Mouse (Mus musculus): ENCODE measurements around the gene Ak1. TPM values are rescaled to one million over a fixed set of nuclear protein-coding genes. Genes with fewer than 3 reads are reported as not detected.

The Ak1 gene
- polyA plus RNA-seq, 1 experiment from 2014 or later = 99.0 TPM

DNA sequence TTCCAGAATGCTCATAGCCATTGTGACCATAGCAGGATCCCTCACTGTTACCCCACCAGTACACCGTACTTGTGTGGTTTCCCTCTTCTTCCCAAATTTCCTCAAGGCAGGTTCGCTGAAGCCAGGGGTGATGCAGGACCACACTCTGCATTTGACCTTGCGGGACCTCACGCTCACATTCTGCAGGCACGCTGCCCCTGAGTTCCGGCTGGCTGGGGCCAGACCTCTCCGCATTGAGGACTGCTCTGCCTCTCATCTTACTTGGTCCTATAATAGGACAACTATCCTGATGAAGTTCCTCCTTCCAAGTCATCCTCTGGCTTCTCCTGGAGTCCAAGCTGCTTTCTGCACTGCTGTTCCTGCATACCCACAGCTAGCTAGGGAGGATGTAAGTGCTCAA, 15.1 kb downstream of the Ak1 start:
- no peak for DNase-seq (ENCODE audit: low read depth, low spot score)
- ATAC-seq = no peak
- in situ Hi-C loops (cut with MboI; ENCODE audit: low pct_unique_long_range_greater_than_20kb) = no loop called here
- POLR2A ChIA-PET = interaction anchor here (0.9 kb wide), 1 partner anchor 10 kb away, joined by 6 read pairs; the partner anchor contains the start of gene Eng
- no peaks in the 10 kb centered on the region for H3K27me3 ChIP-seq
- TF ChIP-seq CTCF (IDR thresholded peaks at IDR 0.05) = no peak
- CTCF ChIA-PET = interaction anchor here (4.9 kb wide), 1 partner anchor 53 kb away, joined by 20 read pairs; no protein-coding TSS in a partner anchor

DNA sequence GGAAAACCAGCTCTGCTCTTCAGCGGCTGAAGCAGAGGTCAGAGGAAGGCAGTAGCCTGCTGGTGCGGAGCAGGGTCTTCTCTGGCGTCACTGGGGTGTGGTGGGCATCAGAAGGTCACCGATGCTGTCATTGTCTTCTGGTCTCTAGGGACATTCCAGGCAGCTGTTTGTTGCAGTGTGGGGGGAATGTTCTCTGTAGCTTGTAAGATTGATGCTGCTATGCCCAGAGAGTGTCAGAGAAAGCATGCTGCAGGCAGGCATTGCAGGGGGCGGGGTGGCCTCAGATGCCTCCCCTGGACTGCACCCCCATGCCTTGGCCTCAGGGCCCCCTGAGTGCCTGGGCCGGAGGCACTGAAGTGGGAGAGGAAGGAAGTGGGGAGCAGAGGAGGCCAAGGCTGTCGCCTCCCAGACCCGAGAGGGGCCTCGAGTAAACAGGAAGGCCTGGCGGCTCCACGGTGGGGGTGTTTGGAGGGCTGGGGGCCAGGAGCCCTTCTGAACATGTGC, 16.3 kb downstream of the Ak1 start:
- DNase-seq (ENCODE audit: low read depth, low spot score) (no peak), ATAC-seq (no peak)
- CTCF ChIA-PET = interaction anchor here (4.9 kb wide), 1 partner anchor 51 kb away, joined by 20 read pairs; no protein-coding TSS in a partner anchor
- TF ChIP-seq CTCF (IDR thresholded peaks at IDR 0.05) = no peak
- POLR2A ChIA-PET = interaction anchor here (0.8 to 0.9 kb wide), 2 partner anchors 9 to 47 kb away, joined by 5 to 6 read pairs; partner anchors contain the start of gene Eng
- in situ Hi-C loops (cut with MboI; ENCODE audit: low pct_unique_long_range_greater_than_20kb) = no loop called here
- H3K27me3 ChIP-seq = no peaks in the 10 kb centered on the region

- DNase-seq (ENCODE audit: low read depth, low spot score) = no peak
- in situ Hi-C loops (cut with MboI; ENCODE audit: low pct_unique_long_range_greater_than_20kb) = no loop called here
- ChIA-PET POLR2A (no interaction called here), CTCF (interaction anchor here (1.8 kb wide), 1 partner anchor 50 kb away, joined by 7 read pairs; no protein-coding TSS in a partner anchor)
- H3K27me3 ChIP-seq = no peaks in the 10 kb centered on the region
- ATAC-seq = no peak
- TF ChIP-seq CTCF (IDR thresholded peaks at IDR 0.05) = no peak
These were observed 18.1 kb downstream of the Ak1 start for GRCm38 (mm10) chr2:32639632-32640031.

DNA sequence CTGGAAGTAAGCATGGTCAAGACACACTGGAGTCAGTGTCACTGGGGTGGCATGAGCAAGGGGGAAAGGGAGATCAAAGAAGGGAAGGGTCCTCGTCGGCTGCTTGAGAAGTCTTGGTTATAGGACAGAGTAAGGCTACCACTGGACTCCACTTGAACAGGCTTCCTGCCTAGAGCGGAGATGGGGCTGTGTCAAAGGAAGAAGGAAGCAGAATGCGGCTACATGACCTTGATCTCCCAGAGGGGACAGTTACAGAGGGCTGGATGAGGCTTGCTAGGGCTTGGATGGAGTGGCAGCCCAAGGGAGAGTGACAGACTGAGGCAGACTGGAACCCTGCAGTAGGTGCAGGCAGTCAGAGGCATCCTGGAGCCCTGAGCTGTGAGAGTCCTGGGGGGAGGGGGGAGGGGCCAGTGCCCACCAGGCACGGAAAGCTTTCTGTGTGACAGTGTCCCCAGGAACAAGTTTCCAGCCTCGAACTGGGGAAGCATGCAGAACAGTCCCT, 19.0 kb downstream of the Ak1 start:
- POLR2A ChIA-PET = no interaction called here
- H3K27me3 ChIP-seq = no peaks in the 10 kb centered on the region
- DNase-seq (ENCODE audit: low read depth, low spot score) = no peak
- no peak for TF ChIP-seq CTCF (IDR thresholded peaks at IDR 0.05)
- CTCF ChIA-PET = interaction anchor here (1.8 kb wide), 1 partner anchor 49 kb away, joined by 7 read pairs; no protein-coding TSS in a partner anchor
- in situ Hi-C loops (cut with MboI; ENCODE audit: low pct_unique_long_range_greater_than_20kb) = no loop called here
- ATAC-seq = no peak

GRCm38 (mm10) chr2:32641810-32642209, 20.3 kb downstream of the Ak1 start:
- ATAC-seq (no peak), DNase-seq (ENCODE audit: low read depth, low spot score) (no peak)
- TF ChIP-seq CTCF (IDR thresholded peaks at IDR 0.05) = no peak
- ChIA-PET CTCF (no interaction called here), POLR2A (no interaction called here)
- no peaks in the 10 kb centered on the region for H3K27me3 ChIP-seq
- in situ Hi-C loops (cut with MboI; ENCODE audit: low pct_unique_long_range_greater_than_20kb) = no loop called here

- POLR2A ChIA-PET = no interaction called here
- no peak for ATAC-seq
- no peaks in the 10 kb centered on the region for H3K27me3 ChIP-seq
- CTCF ChIA-PET = interaction anchor here (1.1 kb wide), 1 partner anchor 42 kb away, joined by 3 read pairs; no protein-coding TSS in a partner anchor
- no peak for TF ChIP-seq CTCF (IDR thresholded peaks at IDR 0.05)
- in situ Hi-C loops (cut with MboI; ENCODE audit: low pct_unique_long_range_greater_than_20kb) = no loop called here
- no peak for DNase-seq (ENCODE audit: low read depth, low spot score)
These were observed 21.3 kb downstream of the Ak1 start for GRCm38 (mm10) chr2:32642813-32643212.

DNA sequence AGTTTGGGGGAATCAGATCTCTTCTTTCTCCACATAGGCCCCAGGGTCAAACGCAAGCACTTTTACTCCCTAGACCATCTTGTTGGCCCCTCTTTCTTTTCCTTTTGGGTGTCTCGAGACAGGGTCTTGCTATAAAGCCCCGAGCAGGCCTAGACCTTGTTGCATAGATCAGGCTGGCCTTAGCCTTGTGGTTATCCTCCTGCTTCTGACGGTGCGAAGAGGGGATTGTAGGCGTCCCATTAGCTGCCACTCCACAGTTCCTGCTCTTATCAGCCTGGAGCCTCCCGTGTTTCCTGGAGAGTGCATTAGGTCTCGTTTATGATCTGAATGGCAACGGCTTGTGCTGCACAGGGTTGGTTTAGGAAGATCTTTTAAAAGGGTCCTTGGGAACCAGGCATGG, 22.5 kb downstream of the Ak1 start:
- in situ Hi-C loops (cut with MboI; ENCODE audit: low pct_unique_long_range_greater_than_20kb) = no loop called here
- CTCF ChIA-PET = interaction anchor here (0.7 kb wide), 1 partner anchor 45 kb away, joined by 3 read pairs; no protein-coding TSS in a partner anchor

DNA sequence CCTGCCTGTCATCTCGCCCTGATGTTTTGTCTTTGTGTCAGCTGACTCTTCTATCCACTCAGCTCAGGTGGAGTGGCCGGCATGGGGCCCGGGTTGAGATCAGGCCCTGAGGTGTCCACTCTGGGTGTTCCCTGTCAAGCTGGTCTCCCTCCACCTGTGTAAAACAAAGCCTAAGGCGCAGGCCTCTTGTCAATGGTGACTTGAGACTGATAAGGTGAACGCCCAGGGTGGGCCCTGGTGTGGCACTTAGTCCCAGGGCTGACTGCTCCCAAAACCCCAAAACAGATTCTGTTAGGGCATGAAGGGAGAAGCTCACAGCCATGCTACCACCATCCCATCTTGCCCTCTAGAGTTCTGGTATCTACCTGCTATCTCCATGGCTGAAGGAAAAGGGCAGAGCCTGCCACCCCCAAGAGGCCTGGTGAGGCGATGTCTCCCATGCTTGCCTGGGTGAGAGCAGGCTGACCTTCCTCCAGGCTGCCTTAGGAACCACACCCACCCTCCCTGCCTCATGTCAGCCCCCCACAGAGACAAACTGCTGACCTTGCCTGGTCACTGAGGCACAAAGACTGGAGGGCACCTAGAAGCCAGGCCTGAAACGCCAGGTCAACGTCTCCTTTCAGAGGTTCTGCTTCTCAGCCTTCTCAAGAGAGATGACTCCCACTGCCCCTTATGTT, 23.4 kb downstream of the Ak1 start:
- H3K27me3 ChIP-seq = no peaks in the 10 kb centered on the region
- DNase-seq (ENCODE audit: low read depth, low spot score) (no peak), ATAC-seq (no peak)
- in situ Hi-C loops (cut with MboI; ENCODE audit: low pct_unique_long_range_greater_than_20kb) = no loop called here
- CTCF ChIA-PET = interaction anchor here (2.1 kb wide), 1 partner anchor 44 kb away, joined by 6 read pairs; no protein-coding TSS in a partner anchor
- POLR2A ChIA-PET = no interaction called here
- TF ChIP-seq CTCF (IDR thresholded peaks at IDR 0.05) = no peak

More for the DNA sequence above, 22.5 kb downstream of the Ak1 start:
- H3K27me3 ChIP-seq = no peaks in the 10 kb centered on the region
- DNase-seq (ENCODE audit: low read depth, low spot score) (no peak), ATAC-seq (no peak)
- no peak for TF ChIP-seq CTCF (IDR thresholded peaks at IDR 0.05)
- POLR2A ChIA-PET = no interaction called here

GRCm38 (mm10) chr2:32645647-32646046, 24.1 kb downstream of the Ak1 start:
- DNase-seq (ENCODE audit: low read depth, low spot score) = no peak
- TF ChIP-seq CTCF (IDR thresholded peaks at IDR 0.05) = no peak
- in situ Hi-C loops (cut with MboI; ENCODE audit: low pct_unique_long_range_greater_than_20kb) = no loop called here
- H3K27me3 ChIP-seq = no peaks in the 10 kb centered on the region
- ChIA-PET POLR2A (no interaction called here), CTCF (interaction anchor here (1.0 to 2.1 kb wide), 2 partner anchors 13 to 43 kb away, joined by 4 to 6 read pairs; no protein-coding TSS in a partner anchor)
- ATAC-seq = no peak

DNA sequence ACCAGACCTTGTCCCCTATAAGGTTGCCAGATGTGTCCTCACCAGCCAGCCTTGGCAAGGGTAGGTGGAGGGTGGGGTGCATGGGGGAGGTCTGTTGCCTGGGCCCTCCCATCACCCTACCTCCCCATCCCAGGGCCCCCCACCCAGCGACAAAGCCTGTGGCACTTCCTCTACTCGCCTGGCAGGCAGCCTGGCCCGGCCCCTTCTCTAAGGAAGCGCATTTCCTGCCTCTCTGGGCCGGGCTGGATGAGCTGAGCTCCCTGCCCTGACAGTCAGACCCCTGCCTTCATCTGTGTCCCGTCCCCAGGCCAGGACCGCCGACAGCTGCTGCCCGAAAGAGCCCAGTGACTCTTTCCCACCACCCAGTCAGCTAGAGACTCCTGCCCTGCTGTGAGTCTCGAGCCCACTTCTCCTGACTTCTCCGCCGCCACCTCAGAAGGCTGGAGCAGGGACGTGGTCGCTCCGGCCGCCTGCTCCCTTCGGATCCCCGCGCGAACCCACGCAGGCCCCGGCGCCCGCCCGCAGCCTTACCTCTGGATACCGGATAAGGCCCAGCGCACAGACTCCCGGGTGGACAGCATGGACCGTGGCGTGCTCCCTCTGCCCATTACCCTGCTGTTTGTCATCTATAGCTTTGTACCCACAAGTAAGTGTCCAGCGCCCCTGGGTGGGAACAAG, 25.0 kb downstream of the Ak1 start, which contains the start of gene Eng:
Gene Eng, plus strand, starts transcription at position 217 of the 678 bp plus-strand sequence.
- no peak for ATAC-seq
- in situ Hi-C loops (cut with MboI; ENCODE audit: low pct_unique_long_range_greater_than_20kb) = no loop called here
- CTCF ChIA-PET = interaction anchor here (1.0 to 2.1 kb wide), 2 partner anchors 14 to 42 kb away, joined by 4 to 6 read pairs; no protein-coding TSS in a partner anchor
- no peak for TF ChIP-seq CTCF (IDR thresholded peaks at IDR 0.05)
- no peak for DNase-seq (ENCODE audit: low read depth, low spot score)
- POLR2A ChIA-PET = interaction anchor here (1.0 kb wide), 1 partner anchor 9 kb away, joined by 6 read pairs; no protein-coding TSS in a partner anchor
- no peaks in the 10 kb centered on the region for H3K27me3 ChIP-seq

Data from Patski (cell line).